Mouse (Mus musculus): ENCODE results near the gene Anxa6. TPM values are rescaled to one million over a fixed set of nuclear protein-coding genes. Genes with fewer than 3 reads are reported as not detected.

The Anxa6 gene
- 60.0 and 86.4 TPM in 2 replicates for polyA plus RNA-seq (2012; rRNA removed)

GRCm38 (mm10) chr11:55033040-55033660, at the start of gene Anxa6:
Gene Anxa6 (minus strand): TSS chr11:55033445.

GRCm38 (mm10) chr11:55077331-55078231, 44.3 kb upstream of the Anxa6 start, which contains the start of gene Ccdc69:
Gene Ccdc69 (minus strand): TSS chr11:55078131.

GRCm38 (mm10) chr11:54962810-54963209, 70.4 kb downstream of the Anxa6 start, which contains the start of gene Tnip1:
Gene Tnip1 (minus strand): TSS chr11:54962917.

Other genes with a start within 250 kb of the Anxa6 start
- gene Cdc42se2, start 245.8 kb downstream of the Anxa6 start, polyA plus RNA-seq (2012; rRNA removed), result 85.0 and 106 TPM in 2 replicates
- 4.8 and 5.5 TPM in 2 replicates for gene Lyrm7, start 172.5 kb downstream of the Anxa6 start, polyA plus RNA-seq (2012; rRNA removed)
- gene Hint1, start 167.1 kb downstream of the Anxa6 start, polyA plus RNA-seq (2012; rRNA removed), result 669 and 744 TPM in 2 replicates
- 17.4 and 35.2 TPM in 2 replicates for gene Gpx3, start 131.0 kb downstream of the Anxa6 start, polyA plus RNA-seq (2012; rRNA removed)
- 9.0 and 10.9 TPM in 2 replicates for gene Tnip1, start 70.5 kb downstream of the Anxa6 start, polyA plus RNA-seq (2012; rRNA removed)
- 0.40 and 0.86 TPM in 2 replicates for gene Ccdc69, start 44.7 kb upstream of the Anxa6 start, polyA plus RNA-seq (2012; rRNA removed)
- 4.8 and 6.2 TPM in 2 replicates for gene Gm2a, start 64.7 kb upstream of the Anxa6 start, polyA plus RNA-seq (2012; rRNA removed)
- gene Slc36a3, start 118.3 kb upstream of the Anxa6 start, polyA plus RNA-seq (2012; rRNA removed), result not detected in 2 replicates
- gene Slc36a2, start 151.6 kb upstream of the Anxa6 start, polyA plus RNA-seq (2012; rRNA removed), result 0.56 and 0.58 TPM in 2 replicates
- gene Slc36a1, start 170.9 kb upstream of the Anxa6 start, polyA plus RNA-seq (2012; rRNA removed), result 6.5 and 10.7 TPM in 2 replicates